Mouse (Mus musculus): ENCODE data around the gene Cst12. TPM values are rescaled to one million over a fixed set of nuclear protein-coding genes. Genes with fewer than 3 reads are reported as not detected.

The Cst12 gene
- total RNA-seq, 1 experiment from 2014 or later = not detected

Other genes starting within 250 kb of the Cst12 start
- 15.1 and 22.9 TPM in 2 replicates for gene Nxt1, start 116.8 kb upstream of the Cst12 start, total RNA-seq (2017)
- gene Gzf1, start 108.3 kb upstream of the Cst12 start, total RNA-seq (2017) = 14.7 and 18.4 TPM in 2 replicates
- gene Napb, start 56.9 kb upstream of the Cst12 start, total RNA-seq (2017) = 0.12 and 0.25 TPM in 2 replicates
- gene Cstl1, start 39.0 kb upstream of the Cst12 start, total RNA-seq (2017) = not detected in 2 replicates
- not detected in 2 replicates for gene Cst11, start 17.9 kb upstream of the Cst12 start, total RNA-seq (2017)
- not detected in 2 replicates for gene 8030411F24Rik, start 7.4 kb upstream of the Cst12 start, total RNA-seq (2017)
- not detected in 2 replicates for gene Cst8, start 9.4 kb downstream of the Cst12 start, total RNA-seq (2017)
- gene Cst13, start 30.7 kb downstream of the Cst12 start, total RNA-seq (2017) = not detected in 2 replicates
- gene Cst9, start 45.8 kb downstream of the Cst12 start, total RNA-seq (2017) = not detected in 2 replicates
- not detected in 2 replicates for gene 9230104L09Rik, start 75.7 kb downstream of the Cst12 start, total RNA-seq (2017)
- gene Cst3, start 86.3 kb downstream of the Cst12 start, total RNA-seq (2017) = 355 and 365 TPM in 2 replicates
- gene Gm1330, start 213.9 kb downstream of the Cst12 start, total RNA-seq (2017) = not detected in 2 replicates
- gene Gm10750, start 227.9 kb downstream of the Cst12 start, total RNA-seq (2017) = not detected in 2 replicates

Data from neutrophil, adult 5-6 weeks (primary cell).